Mouse (Mus musculus) CD4-positive, CD25-positive, alpha-beta regulatory T cell (primary cell): ENCODE results near the gene Fggy. TPM values are rescaled to one million over a fixed set of nuclear protein-coding genes. Genes with fewer than 3 reads are reported as not detected.

Experiments
- polyA plus RNA-seq: library from polyadenylated mRNA; unstranded; fragments of 100-300 nt; shearing (Covaris generic); gene quantifications from one replicate; pipeline ENCODE4 v1.2.1, GENCODE M21; 2017

Fggy gene
- 7.6 TPM for polyA plus RNA-seq

DNA sequence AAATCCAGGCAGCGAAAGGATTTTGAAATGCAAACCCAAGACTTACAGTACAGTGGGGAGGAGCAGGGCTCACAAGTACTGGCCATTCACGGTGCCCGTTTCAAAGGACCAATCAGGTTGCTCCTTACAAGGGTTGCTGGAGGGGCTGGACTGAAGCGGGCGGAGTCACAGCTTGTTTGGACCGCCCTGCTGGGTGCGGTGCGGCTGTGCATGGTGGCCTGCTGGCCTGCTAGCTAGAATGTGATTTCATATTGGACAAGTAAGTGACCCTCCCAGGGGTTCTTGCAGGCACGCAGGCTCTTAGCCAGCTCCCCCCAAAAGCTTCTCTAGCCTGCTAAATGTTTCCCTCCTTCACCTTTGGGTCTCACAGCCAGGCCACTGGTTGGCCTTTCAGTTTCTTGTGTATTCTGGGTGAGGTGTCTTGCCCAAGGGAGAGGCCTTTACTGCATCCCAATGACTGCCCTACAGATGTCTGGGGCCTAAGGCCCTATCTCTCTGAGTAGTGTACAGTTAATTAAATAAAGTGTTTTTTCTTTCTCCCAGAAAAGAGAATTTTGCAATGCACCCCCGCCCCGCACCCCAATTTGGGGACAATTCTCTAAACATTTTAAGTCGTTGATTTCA is at the start of gene Fggy:
Gene Fggy, plus strand, starts transcription at position 175 of the 624 bp plus-strand sequence.

DNA sequence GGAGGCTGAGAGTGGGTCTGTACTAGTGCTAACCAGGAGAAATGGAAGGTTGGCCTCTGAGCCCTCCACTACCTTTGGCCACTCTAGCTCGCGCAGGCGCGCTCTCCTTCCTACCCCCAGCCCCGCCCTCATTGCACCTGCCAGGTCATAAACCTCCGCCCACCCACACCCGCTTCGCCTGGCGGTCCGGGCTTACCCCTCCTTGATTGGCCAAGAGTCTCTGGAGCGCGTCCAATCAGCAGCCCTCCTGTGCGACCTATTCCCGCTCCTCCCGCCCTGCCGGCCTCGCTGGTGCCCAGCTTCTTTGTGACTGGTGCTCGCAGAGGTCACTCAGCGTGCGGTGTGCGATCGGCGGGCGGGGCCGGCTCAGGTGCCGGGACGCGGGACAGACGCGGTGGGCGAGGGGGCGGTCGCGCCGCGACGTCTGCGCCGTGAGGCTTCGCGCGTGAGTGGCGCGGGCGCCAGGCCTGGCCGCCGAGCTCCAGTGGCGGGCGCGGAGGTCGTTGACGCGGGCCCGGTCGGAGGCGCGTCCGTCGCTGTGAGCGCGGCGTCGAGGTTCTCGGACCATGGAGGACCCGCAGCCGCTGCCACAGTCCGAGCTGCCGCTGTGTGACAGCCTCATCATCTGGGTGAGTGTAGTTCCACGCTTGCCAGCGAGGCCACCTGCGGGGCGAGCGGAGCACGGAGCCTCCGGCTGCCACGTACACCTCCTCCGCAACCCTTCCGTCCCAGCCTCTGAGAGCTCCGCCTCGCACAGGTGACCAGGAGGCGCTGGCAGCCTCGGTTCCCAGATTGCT is 409.8 kb downstream of the Fggy start, which contains the start of gene Hook1:
Gene Hook1, plus strand, starts transcription at position 313 of the 797 bp plus-strand sequence.

